Mouse (Mus musculus) lung, postnatal 0 days (tissue): ENCODE measurements around the gene Farp1.

Experiments
- CTCF ChIP-seq: IDR thresholded peaks from 2 replicates; pipeline ENCODE4 v1.5.1; 2016; ENCODE audit warnings: antibody characterized with exemption, mild to moderate bottlenecking
- EP300 ChIP-seq: IDR thresholded peaks from 2 replicates; pipeline ENCODE4 v1.6.1; 2016; ENCODE audit warnings: antibody characterized with exemption, mild to moderate bottlenecking, control low read depth

DNA sequence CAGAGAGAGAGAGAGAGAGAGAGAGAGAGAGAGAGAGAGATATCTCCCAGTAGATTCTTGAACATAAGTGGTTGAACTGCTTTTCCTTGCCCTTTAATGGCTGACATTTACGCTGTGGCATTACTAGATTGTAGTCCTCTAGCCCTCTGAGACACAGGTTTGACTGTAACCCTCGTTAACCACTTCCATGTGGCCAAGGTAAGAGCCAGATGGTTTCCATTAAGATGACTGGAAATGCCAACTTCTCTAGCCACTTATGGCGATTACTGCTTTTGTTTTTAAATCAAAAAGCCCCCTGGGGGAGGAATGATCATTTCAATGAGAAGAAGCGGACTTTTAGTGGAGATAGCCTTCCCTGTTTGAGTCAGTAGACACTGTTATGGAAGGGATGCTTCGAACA is 3.7 kb downstream of the Farp1 start:
- TF ChIP-seq CTCF (no peak), EP300 (no peak)
